Mouse (Mus musculus) bone marrow, adult 2 months (tissue): ENCODE measurements around the gene Atp8b4. TPM values are rescaled to one million over a fixed set of nuclear protein-coding genes. Genes with fewer than 3 reads are reported as not detected.
"Not testable (repeated sequence)": the region's sequence is repeated elsewhere in the genome, so short reads cannot be mapped to it uniquely, and the experiment has no call there.

Experiments used
- H3K27ac ChIP-seq: fragments of 200-500 bp; 2 replicates; pipeline ENCODE4 v1.5.1; 2012; ENCODE audit warnings: low read depth, mild to moderate bottlenecking, control low read depth, inconsistent platforms, low read length; ENCODE audit not compliant: control insufficient read depth, poor library complexity, insufficient read depth
- H3K4me1 ChIP-seq: fragments of 200-500 bp; 2 replicates; pipeline ENCODE4 v1.6.1; 2011; ENCODE audit warnings: low read length; ENCODE audit not compliant: control insufficient read depth, insufficient read depth
- H3K4me3 ChIP-seq: fragments of 200-500 bp; replicated peaks from 2 replicates; pipeline ENCODE3; 2011; ENCODE audit warnings: mild to moderate bottlenecking, low read depth, low read length, control low read depth; ENCODE audit not compliant: control insufficient read depth
- CTCF ChIP-seq: fragments of 200-500 bp; IDR thresholded peaks from 2 replicates; pipeline ENCODE4 v1.5.1; 2011; ENCODE audit warnings: low read length, control low read depth; ENCODE audit not compliant: control insufficient read depth, insufficient read depth
- POLR2A ChIP-seq: fragments of 200-500 bp; IDR thresholded peaks from 2 replicates; pipeline ENCODE4 v1.6.1; 2011; ENCODE audit warnings: low read depth, mild to moderate bottlenecking, control low read depth, low read length, borderline replicate concordance; ENCODE audit not compliant: control insufficient read depth
- WGBS: fragments of 180-500 bp; shearing (Covaris S2); methylation state at CpG from one replicate; pipeline ENCODE4 v1.1.7; 2018; 5-methylcytosine and 5-hydroxymethylcytosine counted together
- polyA plus RNA-seq: library from polyadenylated mRNA; stranded (reverse); fragments of >200 nt; gene quantifications from 2 replicates; pipeline ENCODE4 v1.2.4, GENCODE M21; 2011; ENCODE audit warnings: low replicate concordance; ENCODE audit not compliant: missing spikeins, insufficient read depth, insufficient read length

Gene Atp8b4
- polyA plus RNA-seq = 8.3 and 25.1 TPM in 2 replicates

DNA sequence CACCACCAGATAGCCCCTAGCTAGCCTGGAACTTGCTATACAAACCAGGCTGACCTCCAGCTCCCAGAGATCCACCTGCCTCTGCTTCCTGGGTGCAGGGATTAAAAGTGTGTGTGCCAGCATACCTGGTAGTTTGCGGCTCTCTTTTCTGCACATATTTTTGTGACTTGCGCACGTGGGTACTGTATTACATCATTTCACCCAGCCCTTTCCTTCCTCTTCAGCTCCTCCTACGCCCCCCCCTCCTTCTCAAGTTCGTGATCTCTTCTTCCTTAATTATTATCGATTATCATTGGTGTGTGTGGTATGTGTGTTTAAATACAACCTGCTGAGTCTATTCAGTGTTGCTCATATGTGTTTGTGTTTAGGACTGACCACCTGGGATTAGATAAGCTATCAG lies at the start of gene Atp8b4:
Gene Atp8b4 (minus strand): TSS at position 154 of the 400 bp plus-strand sequence.
- Histone ChIP-seq H3K4me3 (peak within 1 kb of the TSS; percentile 94), H3K27ac (peak within 1 kb of the TSS; percentile 86), H3K4me1 (peaks cover 7% of the 10 kb centered on the region; the same call in 1 of the 2 replicates)
- no peak for TF ChIP-seq CTCF
- no peak for TF ChIP-seq POLR2A
- WGBS = 6% methylated on average over 6 of the region's 6 CpGs

DNA sequence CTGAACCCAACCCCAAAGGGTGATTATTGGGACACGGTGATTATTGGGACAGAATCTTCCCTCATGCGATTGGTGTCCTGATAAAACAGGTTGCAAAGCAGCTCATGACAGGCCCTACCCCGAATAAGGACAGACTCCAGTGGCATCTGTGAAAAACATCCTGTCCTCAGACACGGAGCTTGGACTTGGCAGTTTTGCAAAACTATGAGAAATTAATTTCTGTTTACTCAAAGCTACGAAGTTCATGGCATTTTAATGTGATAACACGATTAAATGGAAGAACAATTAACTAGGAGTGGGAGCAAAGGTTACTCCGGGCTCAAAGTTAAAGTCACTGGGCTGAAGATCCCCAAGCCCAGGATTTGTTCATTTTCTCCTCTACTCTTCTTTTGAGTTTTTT lies 49.2 kb upstream of the Atp8b4 start:
- no peak overlapping the region for H3K27ac ChIP-seq
- H3K4me3 ChIP-seq = no peak overlapping the region
- H3K4me1 ChIP-seq = peaks cover 4% of the 10 kb centered on the region; the same call in 1 of the 2 replicates
- TF ChIP-seq CTCF = no peak
- no peak for TF ChIP-seq POLR2A
- WGBS = 76% methylated on average over 7 of the region's 7 CpGs

DNA sequence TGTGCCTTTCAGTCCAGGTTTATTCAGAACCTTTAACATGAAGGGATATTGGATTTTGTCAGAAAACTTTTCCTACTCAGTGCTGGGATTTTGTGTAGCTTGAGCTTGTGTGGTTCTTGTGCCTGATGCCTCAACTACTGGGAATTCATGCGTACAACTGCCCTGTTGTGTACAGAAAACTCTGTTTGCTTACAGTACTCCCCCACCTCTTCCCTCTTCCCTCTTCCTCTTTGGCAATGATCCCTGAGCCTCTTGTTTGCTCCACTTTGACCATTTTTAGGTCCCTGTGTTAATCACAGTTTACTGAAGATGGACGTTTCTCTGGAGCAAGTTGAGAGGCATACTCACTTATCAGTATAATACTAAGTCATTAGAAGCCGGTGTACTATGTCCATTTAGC lies 45.9 kb upstream of the Atp8b4 start:
- no peak for TF ChIP-seq POLR2A
- no peak for TF ChIP-seq CTCF
- Histone ChIP-seq H3K27ac (no peak overlapping the region), H3K4me1 (peaks cover 2% of the 10 kb centered on the region; the same call in 1 of the 2 replicates), H3K4me3 (no peak overlapping the region)
- 63% methylated on average over 3 of the region's 3 CpGs for WGBS

DNA sequence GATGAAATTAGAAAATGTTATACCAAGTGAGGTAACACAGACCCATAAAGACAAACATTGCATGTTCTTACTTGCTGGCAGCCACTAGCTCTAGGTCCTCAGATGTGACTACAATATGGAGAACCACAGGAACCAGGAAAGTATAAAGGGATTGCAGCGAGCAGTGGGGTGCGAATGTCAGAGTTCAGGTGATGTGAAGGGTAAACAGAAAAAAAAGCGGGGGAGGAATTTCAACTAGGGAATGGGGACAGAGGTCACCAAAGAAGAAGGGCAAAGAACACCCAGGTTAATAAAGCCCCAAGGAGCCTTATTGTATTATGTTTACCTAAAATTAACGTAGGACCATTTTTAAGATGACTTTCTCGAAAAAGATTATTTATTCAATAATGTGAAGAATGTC lies 44.8 kb upstream of the Atp8b4 start:
- no peaks in the 10 kb centered on the region; the same call in 1 of the 2 replicates for H3K4me1 ChIP-seq
- H3K4me3 ChIP-seq = no peak overlapping the region
- WGBS = 89% methylated on average over 5 of the region's 5 CpGs
- H3K27ac ChIP-seq = no peak overlapping the region
- no peak for TF ChIP-seq CTCF

DNA sequence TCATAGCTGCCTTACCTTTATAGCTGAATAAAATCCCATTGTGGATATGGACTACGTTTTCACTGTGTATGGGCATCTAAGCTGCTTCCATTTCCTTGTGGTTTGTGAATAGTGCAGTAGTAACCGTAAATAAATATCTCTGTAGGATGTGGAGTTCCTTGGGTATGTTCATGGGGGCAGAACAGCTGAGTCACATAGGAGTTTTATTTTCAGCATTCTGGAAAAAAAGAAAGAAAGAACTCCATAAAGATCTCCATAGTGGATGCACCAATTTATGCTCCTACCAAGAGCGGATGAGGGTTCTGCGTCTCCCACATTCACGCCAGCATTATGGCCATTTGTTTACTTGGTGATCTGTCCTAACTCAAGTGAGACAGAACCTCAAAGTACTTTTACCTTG lies 41.7 kb upstream of the Atp8b4 start:
- WGBS = 75% methylated on average over 5 of the region's 5 CpGs
- TF ChIP-seq POLR2A (no peak), CTCF (no peak)
- Histone ChIP-seq H3K4me1 (no peaks in the 10 kb centered on the region), H3K4me3 (no peak overlapping the region), H3K27ac (no peak overlapping the region)

DNA sequence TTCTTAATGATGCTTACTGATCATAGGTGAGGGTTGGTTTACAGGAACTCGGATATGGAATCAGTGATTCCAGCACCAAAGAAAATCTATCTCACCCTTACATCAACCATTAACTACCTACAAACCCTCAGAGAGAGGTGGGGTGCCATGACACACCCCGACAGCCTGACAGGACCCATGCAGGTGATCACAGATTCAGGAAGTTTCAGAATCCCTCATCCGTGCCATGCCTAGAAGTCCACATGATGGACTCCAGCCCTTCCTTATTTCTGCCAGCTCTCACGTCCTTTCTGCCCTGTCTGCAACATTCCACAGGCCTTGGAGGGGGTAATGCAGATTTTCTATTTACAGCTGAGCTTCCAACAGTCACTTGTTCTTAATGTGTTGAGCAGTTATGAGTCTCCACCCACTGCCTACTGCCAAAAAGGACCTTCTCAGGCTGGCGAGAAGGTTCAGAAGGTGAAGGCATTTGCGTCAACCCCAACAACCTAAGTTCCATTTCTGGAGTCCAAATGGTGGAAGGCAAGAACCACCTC lies 40.0 kb upstream of the Atp8b4 start:
- Histone ChIP-seq H3K27ac (no peak overlapping the region), H3K4me1 (no peaks in the 10 kb centered on the region), H3K4me3 (no peak overlapping the region)
- TF ChIP-seq POLR2A (no peak), CTCF (no peak)
- WGBS = 70% methylated on average over 6 of the region's 6 CpGs

DNA sequence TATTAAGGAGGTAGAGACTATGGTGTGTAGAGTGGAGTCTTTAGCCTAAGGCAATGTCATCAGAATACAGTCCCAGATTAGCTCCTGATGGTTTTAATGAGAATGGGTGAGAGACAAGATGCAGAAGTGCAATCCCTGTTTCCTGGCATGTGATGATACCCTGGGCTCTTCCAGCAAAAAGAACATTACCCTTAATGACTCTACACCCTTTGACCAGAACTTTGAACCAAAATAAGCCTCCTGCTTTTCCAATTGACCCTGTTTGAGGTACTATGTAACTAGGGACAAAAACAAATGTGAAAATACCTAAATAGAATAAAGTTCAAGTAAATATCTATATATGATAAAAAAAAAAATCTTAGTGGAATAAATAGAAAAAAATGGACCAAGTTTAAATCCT lies 37.2 kb upstream of the Atp8b4 start:
- H3K4me1 ChIP-seq = no peaks in the 10 kb centered on the region
- no peak for TF ChIP-seq CTCF
- H3K27ac ChIP-seq = no peak overlapping the region
- H3K4me3 ChIP-seq = no peak overlapping the region

DNA sequence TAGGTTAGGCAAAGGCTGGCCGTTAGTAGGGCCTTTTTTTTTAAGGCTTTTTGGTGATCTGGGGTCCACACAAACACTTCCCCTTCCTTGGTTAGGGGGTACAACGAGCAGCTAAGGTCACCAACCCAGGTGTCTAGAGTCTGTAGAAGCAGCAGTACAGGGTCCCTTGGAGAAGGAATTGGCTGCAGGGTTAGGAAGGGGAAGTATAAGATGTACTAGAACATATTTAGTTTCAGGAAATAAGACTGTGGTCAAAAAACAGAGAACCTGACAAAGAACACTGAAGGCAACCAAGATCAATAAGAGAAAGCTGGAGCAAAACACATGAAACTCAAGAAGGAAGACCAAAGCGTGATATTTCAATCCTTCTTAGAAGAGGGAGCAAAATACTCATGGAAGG lies 30.1 kb upstream of the Atp8b4 start:
- no peak overlapping the region for H3K27ac ChIP-seq
- H3K4me3 ChIP-seq = no peak overlapping the region
- TF ChIP-seq CTCF (no peak), POLR2A (no peak)
- no peaks in the 10 kb centered on the region; the same call in 1 of the 2 replicates for H3K4me1 ChIP-seq
- 13% methylated on average over 3 of the region's 3 CpGs for WGBS

DNA sequence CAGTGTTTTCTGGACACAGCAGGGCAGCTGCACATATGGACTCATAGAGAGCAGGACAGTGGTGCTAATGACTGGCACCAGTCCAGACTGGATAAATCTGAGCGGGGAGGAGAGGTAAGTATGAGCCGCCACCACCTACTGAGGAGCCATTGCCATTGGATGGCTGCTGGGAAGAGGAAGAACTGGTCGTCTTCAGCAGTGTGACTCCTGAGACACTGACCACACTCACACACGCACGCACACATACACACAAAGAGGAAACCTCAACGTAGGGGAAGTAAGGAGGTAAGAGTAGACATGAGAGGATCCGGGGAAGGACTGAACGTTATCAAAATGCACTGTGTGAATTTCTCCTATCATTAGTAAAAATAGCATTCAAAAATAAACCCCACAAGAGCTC lies 27.0 kb upstream of the Atp8b4 start:
- 37% methylated on average over 8 of the region's 8 CpGs for WGBS
- Histone ChIP-seq H3K4me3 (no peak overlapping the region), H3K27ac (no peak overlapping the region), H3K4me1 (no peaks in the 10 kb centered on the region; the same call in 1 of the 2 replicates)
- TF ChIP-seq POLR2A = no peak
- no peak for TF ChIP-seq CTCF

DNA sequence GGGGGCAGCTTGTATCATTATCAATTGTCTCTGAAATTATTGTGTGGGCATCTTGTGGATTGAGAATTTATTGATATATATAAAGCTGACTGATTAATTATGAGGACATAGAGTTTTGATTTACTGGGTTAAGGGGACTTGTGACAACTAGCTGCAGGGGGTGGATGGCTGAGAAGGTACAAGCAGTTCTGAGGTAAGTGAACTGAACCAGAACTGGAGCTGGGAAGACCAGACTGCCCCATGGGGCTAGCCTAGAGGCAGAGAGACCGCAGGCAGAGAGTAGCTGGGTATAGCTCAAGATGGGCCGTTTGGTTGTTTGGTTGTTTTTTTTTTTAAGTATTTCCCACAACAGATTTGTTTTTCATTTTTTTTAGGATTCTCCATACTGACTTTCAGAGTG lies 23.8 kb upstream of the Atp8b4 start:
- TF ChIP-seq POLR2A (no peak), CTCF (no peak)
- 77% methylated on average over 2 of the region's 2 CpGs for WGBS
- no peak overlapping the region for H3K4me3 ChIP-seq
- H3K27ac ChIP-seq = no peak overlapping the region
- H3K4me1 ChIP-seq = peaks cover 1% of the 10 kb centered on the region; the same call in 1 of the 2 replicates

DNA sequence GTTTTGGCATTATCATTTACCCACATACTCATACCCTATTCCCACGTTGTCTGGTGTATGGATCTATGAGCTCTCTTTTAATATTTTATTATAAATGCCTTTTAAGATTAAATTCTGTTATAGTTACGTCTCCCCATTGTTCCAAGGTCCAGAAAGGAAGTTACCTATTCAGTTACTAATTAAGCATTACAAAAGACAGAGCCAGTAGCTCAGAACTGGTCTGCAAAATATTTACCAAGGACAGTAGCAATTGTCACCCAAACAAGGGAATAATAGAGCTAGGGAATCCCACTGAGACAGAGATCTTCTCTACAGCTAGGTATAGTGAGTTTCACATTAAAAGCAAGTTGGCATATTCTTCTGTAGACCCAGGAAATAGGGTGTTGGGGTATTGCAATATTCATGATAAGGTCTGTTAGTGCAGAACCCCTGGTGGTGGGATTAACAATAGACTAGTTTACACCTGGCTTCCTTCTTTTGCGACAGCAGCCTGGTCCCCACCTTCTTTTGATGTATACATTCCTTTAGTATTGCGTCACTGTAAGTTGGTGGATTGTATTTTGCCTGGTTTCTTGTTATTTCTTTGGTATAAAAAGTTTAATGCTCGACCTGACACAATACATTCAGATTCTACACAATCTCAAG lies 22.7 kb upstream of the Atp8b4 start:
- not testable (repeated sequence) for H3K27ac ChIP-seq, H3K4me1 ChIP-seq, H3K4me3 ChIP-seq
- 70% methylated on average over 5 of the region's 5 CpGs for WGBS
